Mouse (Mus musculus): ENCODE results near the gene Pef1.

Gene Pef1

GRCm38 (mm10) chr4:130102111-130102651 is at the start of gene Pef1:
TSS of gene Pef1 (plus strand) at chr4:130102558.
- no peak for DNase-seq (ENCODE audit: low spot score in 2 of 2)

- DNase-seq (ENCODE audit: low spot score in 2 of 2): no peak
Measured at GRCm38 (mm10) chr4:130053111-130053510, 49.2 kb upstream of the Pef1 start.

DNA sequence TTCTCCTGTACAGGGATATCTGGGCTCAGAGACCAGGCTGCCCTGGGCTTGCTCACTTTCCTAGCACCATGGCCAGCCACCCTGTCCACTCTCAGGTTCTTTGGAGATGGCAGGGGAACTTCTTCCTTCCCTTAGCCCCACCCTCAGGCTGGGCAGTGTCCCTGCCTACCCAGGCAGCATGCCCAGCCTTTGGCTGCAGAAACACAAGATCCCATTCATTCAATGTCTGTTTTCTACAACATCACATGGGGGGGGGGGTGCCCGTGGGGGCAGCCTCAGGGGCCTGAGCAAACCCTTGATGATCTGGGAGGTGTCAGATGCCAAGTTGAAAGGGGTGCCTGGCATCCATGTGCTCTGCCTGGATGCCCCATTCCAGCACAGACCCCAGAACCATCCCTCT is 47.6 kb upstream of the Pef1 start:
- DNase-seq (ENCODE audit: low spot score in 2 of 2): no peak

DNA sequence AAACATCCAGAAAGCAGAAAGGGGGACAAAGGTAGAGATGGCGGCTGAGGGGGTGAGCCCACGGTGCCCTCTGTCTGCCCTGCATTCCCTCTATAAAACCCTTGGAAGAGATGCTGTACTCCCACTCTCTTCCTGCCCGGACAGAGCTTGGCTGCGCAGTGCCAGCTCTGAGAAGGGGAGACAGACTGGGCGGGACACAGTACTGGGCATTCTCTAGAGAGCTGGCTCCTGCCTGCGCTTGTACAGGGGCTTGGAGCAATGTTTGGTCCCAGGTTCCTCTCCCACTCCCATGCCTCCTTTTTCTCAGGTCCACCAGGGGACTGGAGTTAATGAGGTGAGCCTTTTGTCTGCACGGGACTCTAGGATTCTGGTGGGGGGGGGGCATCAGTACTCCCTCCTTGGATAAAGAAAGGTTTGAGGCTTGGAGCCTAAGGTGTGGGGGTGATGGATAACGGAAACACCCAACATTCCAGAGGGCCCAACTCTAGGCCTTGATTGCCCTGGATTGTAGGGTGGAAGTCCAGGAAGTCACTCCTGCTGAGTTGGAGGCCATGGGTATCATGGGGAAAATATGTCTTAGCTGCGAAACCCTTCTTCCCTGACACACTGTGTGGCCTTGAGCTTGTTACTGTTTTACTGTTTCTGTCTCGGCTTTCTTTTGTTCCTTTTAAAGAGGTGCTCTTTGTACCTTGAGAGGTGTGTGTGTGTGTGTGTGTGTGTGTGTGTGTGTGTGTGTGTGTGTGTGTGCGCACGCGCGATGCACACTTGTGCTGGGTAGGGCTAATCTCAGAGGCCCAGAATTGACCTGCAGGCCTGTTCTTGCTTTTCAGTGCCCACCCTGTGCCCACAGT is 47.0 kb upstream of the Pef1 start:
- no peak for DNase-seq (ENCODE audit: low spot score in 2 of 2)

GRCm38 (mm10) chr4:130056011-130056322 is 46.4 kb upstream of the Pef1 start:
- DNase-seq (ENCODE audit: low spot score in 2 of 2): no peak

- no peak for DNase-seq (ENCODE audit: low spot score in 2 of 2)
Measured at GRCm38 (mm10) chr4:130056471-130056870, 45.9 kb upstream of the Pef1 start.

- DNase-seq (ENCODE audit: low spot score in 2 of 2): no peak
Measured at GRCm38 (mm10) chr4:130060937-130061336, 41.4 kb upstream of the Pef1 start.

DNA sequence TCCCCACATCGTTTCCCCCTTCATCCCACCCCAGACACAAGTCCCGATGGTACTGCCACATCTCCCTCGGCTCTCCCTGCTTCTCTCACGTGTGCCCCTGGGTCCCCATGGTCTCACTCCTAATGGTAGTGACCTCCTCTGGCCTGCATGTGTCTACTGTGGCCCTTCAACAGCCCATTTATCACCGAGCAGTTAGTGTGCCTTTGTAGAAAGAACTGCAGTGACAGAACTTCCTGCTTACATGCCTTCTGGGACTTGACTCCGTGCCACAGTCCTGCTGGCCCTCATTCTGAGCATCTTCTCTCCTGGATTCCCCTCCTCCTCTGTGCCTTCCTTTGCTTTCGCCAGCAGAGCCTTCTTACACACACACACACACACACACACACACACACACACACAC is 39.2 kb upstream of the Pef1 start:
- DNase-seq (ENCODE audit: low spot score in 2 of 2): no peak

- peak in 1 of 2 experiments; percentile 35 for DNase-seq (ENCODE audit: low spot score in 2 of 2)
Measured at GRCm38 (mm10) chr4:130066816-130067215, 35.5 kb upstream of the Pef1 start.

GRCm38 (mm10) chr4:130070523-130070922 is 31.8 kb upstream of the Pef1 start:
- no peak for DNase-seq (ENCODE audit: low spot score in 2 of 2)

DNA sequence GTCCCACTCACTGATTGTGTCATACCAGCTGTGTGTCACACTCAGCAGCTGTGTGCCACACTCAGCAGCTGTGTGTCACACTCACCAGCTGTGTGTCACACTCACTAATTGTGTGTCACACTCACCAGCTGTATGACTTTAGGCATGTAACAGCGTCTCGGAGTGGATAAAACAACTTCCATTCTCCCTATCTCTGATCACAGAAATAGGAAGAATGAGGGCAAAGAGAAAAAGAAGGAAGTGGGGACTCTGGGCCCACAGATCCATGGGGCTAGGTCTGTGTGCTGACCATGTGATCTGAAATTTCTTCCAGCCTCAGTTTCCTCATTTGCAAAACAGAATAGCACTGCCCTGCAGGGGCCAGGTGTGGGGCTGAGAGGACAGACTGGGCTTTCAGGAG is 30.6 kb upstream of the Pef1 start:
- no peak for DNase-seq (ENCODE audit: low spot score in 2 of 2)

- no peak for DNase-seq (ENCODE audit: low spot score in 2 of 2)
Measured at GRCm38 (mm10) chr4:130073367-130073766, 29.0 kb upstream of the Pef1 start.

GRCm38 (mm10) chr4:130074761-130075515 is 27.4 kb upstream of the Pef1 start:
- DNase-seq (ENCODE audit: low spot score in 2 of 2): no peak

- DNase-seq (ENCODE audit: low spot score in 2 of 2): no peak
Measured at GRCm38 (mm10) chr4:130076856-130077255, 25.5 kb upstream of the Pef1 start.

GRCm38 (mm10) chr4:130078816-130079485 is 23.4 kb upstream of the Pef1 start:
- peak in 1 of 2 experiments; percentile 64 for DNase-seq (ENCODE audit: low spot score in 2 of 2)

DNA sequence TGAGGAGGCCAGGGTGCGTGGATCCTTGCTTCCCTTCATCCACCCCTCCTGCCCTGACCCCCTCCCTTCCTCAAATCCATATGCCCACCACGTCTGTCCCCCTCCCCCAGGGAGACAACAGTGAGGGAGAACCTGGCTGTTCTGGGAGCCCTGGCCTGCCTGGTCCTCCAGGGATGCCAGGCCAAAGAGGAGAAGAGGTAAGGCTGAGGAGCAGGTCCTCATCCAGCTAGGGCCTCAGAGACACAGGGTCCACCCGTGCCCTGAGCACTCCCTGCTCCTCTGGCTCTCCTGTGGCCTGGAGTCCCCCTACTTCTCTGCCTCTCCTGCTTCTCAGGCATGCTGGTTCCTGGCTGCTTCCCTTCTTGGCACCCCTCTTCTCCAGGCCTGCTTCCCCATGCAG is 22.8 kb upstream of the Pef1 start:
- no peak for DNase-seq (ENCODE audit: low spot score in 2 of 2)

DNA sequence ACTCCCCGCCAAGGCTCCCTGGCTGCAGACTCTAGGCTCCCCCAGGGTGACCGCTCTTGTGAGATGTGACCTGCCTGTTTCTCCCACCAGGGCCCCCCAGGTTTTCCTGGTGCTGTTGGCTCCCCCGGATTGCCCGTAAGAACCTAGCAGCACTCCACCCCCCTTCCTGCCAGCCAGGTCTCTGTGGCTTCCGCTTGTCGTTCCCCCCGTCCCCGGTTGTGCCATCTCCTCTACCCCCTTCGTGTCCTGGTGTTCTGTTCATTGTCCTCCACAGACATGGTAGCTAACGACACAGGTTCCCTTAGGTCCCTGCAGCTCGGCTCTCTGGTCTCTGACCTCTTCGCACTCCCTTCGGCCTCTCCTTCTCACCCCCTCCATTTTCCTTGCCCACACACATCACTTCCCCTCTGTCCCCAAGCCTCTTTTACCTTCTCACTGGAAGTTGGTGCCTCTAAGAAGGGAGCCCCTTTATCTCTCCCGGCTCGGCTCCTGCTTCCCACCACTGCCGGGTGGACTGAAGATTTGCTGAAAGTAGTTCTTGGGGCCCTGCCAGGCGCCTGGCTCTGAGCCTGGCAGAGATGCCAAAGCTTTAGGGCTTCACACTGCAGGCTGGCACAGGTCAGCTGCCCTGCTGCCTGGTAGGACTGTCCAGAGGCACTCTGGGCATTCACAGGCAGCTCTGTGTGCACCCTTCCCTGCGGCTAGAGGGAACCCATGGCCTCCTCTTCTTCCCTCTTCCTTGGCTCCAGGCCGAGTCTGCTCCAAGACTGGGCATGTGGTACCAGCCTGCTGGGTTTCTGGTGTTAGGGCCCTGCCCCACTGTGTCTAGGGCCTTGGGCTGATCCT is 20.8 kb upstream of the Pef1 start:
- DNase-seq (ENCODE audit: low spot score in 2 of 2): peak in 1 of 2 experiments; percentile 71

DNA sequence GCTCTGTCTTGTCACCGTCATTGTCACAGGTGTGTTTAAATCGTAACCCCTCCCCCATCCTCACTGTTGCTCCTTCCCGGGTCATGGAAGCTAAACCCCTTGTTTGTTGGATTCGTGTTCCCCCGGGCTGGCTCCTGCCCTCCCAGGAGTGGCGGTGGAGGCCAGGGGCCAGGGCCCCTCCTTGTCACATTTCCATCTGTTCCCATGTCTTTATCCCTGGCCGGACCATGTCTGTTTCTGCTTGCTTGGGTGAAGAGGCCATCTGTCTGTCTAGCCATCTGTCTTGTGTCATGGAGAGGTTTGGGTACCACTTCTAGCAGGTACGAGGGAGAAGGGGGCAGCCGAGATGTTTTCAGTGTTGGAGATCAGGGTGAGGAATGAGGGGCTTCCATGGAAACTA is 20.1 kb upstream of the Pef1 start:
- DNase-seq (ENCODE audit: low spot score in 2 of 2): no peak

GRCm38 (mm10) chr4:130084331-130084945 is 17.9 kb upstream of the Pef1 start:
- DNase-seq (ENCODE audit: low spot score in 2 of 2): peak in 1 of 2 experiments; percentile 34

- no peak for DNase-seq (ENCODE audit: low spot score in 2 of 2)
Measured at GRCm38 (mm10) chr4:130085246-130085820, 17.0 kb upstream of the Pef1 start.

GRCm38 (mm10) chr4:130087293-130087692 is 15.1 kb upstream of the Pef1 start:
- DNase-seq (ENCODE audit: low spot score in 2 of 2): peak in 1 of 2 experiments; percentile 96

Measured in left cerebral cortex, adult 9 months (tissue).